Mouse (Mus musculus) mouse embryonic stem cell (cell line): ENCODE results near the gene Dcdc2a.

Experiments used
- in situ Hi-C, 2 experiments: fragments of 300-500 bp; cut with MboI; formaldehyde crosslinking; loops; 1 replicate in 1 of 2; 3 replicates in 1 of 2; pipeline ENCODE4 v1.14.3; 2019 to 2020; ENCODE audit warnings: low sequenced_read_pairs in 2 of 2, low pct_unique_long_range_greater_than_20kb in 1 of 2, mixed read lengths in 1 of 2; ENCODE audit not compliant: unreplicated experiment in 1 of 2

Dcdc2a gene

GRCm38 (mm10) chr13:25146232-25146631 is 90.4 kb downstream of the Dcdc2a start:
- in situ Hi-C loops: no loop called here

- in situ Hi-C loops: no loop called here
These were observed 94.5 kb downstream of the Dcdc2a start for GRCm38 (mm10) chr13:25150154-25150781.

GRCm38 (mm10) chr13:25150861-25151260 is 95.1 kb downstream of the Dcdc2a start:
- in situ Hi-C loops: no loop called here

- in situ Hi-C loops: no loop called here
These were observed 104.1 kb downstream of the Dcdc2a start for GRCm38 (mm10) chr13:25159917-25160316.

GRCm38 (mm10) chr13:25160804-25161203 is 105.0 kb downstream of the Dcdc2a start:
- in situ Hi-C loops: no loop called here

- in situ Hi-C loops: no loop called here
These were observed 106.8 kb downstream of the Dcdc2a start for GRCm38 (mm10) chr13:25162594-25162993.

- in situ Hi-C loops: no loop called here
These were observed 113.1 kb downstream of the Dcdc2a start for GRCm38 (mm10) chr13:25168891-25169290.

GRCm38 (mm10) chr13:25177835-25178234 is 122.0 kb downstream of the Dcdc2a start:
- in situ Hi-C loops: no loop called here

GRCm38 (mm10) chr13:25178236-25179001 is 122.6 kb downstream of the Dcdc2a start:
- in situ Hi-C loops: no loop called here

- in situ Hi-C loops: no loop called here
These were observed 130.9 kb downstream of the Dcdc2a start for GRCm38 (mm10) chr13:25186436-25187325.

- in situ Hi-C loops: no loop called here
These were observed 131.5 kb downstream of the Dcdc2a start for GRCm38 (mm10) chr13:25187326-25187710.

GRCm38 (mm10) chr13:25189419-25190144 is 133.8 kb downstream of the Dcdc2a start:
- in situ Hi-C loops: no loop called here

- in situ Hi-C loops: no loop called here
These were observed 134.4 kb downstream of the Dcdc2a start for GRCm38 (mm10) chr13:25190218-25190617.

- in situ Hi-C loops: no loop called here
These were observed 139.9 kb downstream of the Dcdc2a start for GRCm38 (mm10) chr13:25195706-25196105.

GRCm38 (mm10) chr13:25199916-25200315 is 144.1 kb downstream of the Dcdc2a start:
- in situ Hi-C loops: no loop called here

- in situ Hi-C loops: no loop called here
These were observed 151.1 kb downstream of the Dcdc2a start for GRCm38 (mm10) chr13:25206950-25207349.

- in situ Hi-C loops: no loop called here
These were observed 162.6 kb downstream of the Dcdc2a start for GRCm38 (mm10) chr13:25218394-25218793.

GRCm38 (mm10) chr13:25220186-25220787 is 164.5 kb downstream of the Dcdc2a start:
- in situ Hi-C loops: no loop called here
